Mouse (Mus musculus) testis, adult 2 months (tissue): ENCODE measurements around the gene Cenpn.

Experiments used
- CTCF ChIP-seq: fragments of 200-500 bp; IDR thresholded peaks from 2 replicates; pipeline ENCODE4 v1.5.1; 2012; ENCODE audit warnings: low read depth, mild to moderate bottlenecking, inconsistent platforms, low read length, moderate library complexity; ENCODE audit not compliant: control insufficient read depth, insufficient read depth, insufficient replicate concordance
- POLR2A ChIP-seq: fragments of 200-500 bp; IDR thresholded peaks from 2 replicates; pipeline ENCODE4 v1.6.1; 2012; ENCODE audit warnings: low read depth, mild to moderate bottlenecking, inconsistent platforms, low read length, moderate library complexity; ENCODE audit not compliant: control insufficient read depth

DNA sequence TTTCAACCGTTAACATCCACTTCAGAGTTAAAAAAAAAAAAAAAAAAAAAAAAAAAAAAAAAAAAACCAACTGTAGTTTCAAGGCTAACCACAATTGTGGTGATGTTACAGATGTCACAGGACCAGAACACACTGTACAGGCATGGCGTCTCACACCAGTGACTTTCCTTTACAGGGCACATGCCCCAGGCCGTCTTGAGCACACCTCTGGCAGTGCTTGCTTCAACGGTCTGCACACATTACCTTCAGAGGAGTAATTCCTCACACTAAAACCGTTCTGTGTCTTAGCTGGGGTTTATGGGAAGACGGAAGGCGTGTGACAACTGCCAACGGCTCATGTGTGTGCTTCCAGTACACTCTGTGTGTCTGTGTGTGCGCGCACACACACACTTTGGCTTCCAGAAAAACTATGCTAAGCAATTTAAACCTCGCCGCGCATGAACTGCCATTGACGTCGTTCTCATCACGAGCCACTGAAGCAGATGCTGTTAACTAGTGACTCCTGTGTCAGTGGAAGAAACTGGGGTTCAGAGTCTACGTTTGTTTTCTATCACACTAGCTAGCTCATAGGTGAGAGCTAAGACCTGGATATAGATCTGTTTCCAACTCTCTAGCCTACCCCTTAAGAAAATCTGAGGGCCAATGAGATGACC, 45.6 kb upstream of the Cenpn start:
- TF ChIP-seq CTCF: no peak
- TF ChIP-seq POLR2A: no peak
